Mouse (Mus musculus) lung, postnatal 14 days (tissue): ENCODE data around the gene Vav2.

ENCODE experiments used
- DNase-seq: peaks from one replicate; pipeline ENCODE4 v3.0.0; 2021

The Vav2 gene

DNA sequence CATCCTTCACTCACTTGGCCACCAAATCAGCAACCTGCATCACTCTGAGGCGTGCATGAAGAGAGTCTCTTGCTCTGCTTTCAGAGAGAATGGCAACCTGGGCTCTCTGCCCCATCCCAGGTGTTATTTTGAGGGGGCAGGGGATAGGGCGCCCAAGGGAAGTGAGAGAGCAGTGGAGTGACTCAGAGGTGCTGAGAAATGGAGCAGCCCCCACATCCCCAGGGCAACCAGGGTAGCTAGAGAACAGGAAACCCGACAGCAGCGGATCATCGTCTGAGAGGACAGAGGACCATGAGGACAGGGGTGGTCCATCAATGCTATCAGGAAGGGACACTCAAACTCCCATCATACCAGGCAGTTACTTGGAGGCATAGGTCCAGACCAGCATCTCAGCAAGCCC lies 19.9 kb downstream of the Vav2 start:
- DNase-seq: no peak

GRCm38 (mm10) chr2:27405094-27405884 lies 21.5 kb downstream of the Vav2 start:
- no peak for DNase-seq

DNA sequence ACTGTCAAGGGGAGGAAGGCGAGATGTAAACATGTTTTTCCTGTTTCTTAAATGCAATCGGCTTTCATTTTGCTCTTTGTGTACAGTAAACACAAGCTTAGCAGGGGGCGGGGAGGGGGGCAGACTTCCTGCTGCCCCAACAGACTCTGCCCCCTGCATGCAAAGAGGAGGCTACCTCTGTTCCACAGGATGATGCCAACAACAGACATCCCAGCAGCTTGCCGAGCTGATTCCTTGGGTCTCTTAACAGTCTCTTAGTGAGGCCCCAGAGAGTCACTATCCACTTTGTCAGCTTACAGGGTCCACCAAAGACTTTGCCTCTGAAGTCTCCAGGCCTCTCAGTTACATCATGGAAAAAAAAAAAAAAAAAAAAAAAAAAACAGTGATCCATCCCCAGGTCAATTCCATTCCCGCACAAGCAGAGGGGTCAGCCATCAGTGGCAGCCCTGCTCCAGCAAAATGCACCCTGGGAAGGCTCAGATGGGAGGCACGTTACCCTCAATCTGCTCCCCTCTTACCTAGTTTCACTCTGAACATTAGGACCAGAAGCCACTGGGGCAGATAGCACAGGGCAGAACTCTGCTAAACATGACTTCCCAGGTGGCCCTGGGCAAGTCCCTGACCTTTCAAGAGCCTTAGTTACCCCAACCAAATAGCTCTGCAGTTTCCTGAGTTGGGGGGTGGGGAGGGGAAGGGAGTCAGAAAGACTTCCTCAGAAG lies 22.3 kb downstream of the Vav2 start:
- no peak for DNase-seq

DNA sequence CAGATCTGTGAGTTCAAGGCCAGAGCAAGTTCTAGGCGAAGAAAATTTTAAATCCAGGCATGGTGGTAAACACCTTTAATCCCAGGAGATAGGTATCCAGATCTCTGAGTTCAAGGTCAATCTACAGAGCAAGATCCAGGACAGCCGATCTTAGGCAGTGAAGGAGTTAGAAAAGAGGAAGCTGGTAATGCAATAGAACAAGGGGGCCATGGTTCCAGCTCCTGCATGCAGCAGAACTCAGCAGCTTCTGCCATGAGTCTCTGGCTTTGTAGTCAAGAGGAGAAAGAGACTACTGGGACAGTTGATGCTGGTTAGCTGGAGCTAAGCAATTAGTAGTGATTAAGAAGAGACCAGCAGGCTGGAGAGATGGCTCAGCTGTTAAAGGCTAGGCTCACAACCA lies 25.3 kb downstream of the Vav2 start:
- DNase-seq: no peak

DNA sequence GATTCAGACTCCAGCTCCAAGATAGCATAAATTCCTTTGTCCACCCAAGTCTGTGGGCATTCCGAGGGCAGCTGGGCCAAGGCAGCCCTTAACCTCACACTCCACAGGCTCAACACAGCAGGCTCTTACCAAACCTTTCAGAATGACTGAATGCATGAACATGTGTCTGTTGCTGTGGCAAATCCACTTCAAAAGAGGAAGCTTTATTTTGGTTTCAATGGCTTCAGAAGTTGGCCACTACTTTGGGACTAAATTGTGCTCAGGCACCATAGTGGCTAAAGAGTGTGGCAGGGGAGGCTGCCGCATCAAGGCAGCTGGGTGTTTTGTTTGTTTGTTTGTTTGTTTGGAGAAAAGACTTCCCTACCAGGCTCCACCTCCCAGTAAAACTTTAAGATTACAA lies 26.8 kb downstream of the Vav2 start:
- no peak for DNase-seq

- no peak for DNase-seq
Measured at GRCm38 (mm10) chr2:27396656-27397440, 30.0 kb downstream of the Vav2 start.

GRCm38 (mm10) chr2:27394158-27394832 lies 32.5 kb downstream of the Vav2 start:
- no peak for DNase-seq

DNA sequence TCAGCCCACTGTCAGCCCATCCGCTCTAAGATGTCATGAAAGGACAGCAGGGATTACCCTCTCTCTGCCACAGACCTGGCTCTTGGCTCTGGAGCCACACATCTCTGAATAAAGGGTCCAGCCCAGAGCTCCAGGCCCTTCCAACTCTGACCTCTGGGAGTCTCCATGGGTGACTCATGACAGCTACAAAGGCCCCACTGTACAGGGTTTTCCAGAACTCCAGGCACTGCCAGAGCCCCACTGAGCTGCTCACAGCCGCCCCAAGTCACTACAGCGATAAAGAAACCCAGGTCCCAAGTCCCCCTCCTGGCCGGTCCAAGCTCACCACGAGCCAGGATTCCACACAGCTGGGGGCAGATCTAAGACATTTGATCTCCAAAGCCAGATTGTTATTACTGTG lies 34.6 kb downstream of the Vav2 start:
- DNase-seq: no peak

- DNase-seq: no peak
Measured at GRCm38 (mm10) chr2:27390775-27391174, 36.1 kb downstream of the Vav2 start.

DNA sequence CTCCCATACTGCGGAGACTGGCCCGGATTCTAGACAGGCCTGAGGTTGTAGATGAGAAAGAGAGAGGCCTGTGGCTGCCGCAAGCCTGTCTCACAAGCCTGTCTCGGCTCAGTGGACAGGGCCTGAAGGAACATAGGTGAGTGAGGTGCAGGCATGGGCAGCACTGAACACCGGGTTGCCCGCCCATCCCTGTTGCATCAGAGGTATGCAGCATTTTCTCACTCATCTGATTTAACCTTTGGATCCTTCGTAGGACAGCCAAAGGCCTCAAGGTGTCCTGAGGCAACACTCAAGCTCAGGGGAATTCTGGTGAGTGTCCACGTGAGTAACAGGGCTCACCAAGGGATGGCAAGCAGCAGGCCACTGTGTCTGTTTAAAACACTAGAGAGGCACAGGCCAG lies 36.5 kb downstream of the Vav2 start:
- DNase-seq: no peak

DNA sequence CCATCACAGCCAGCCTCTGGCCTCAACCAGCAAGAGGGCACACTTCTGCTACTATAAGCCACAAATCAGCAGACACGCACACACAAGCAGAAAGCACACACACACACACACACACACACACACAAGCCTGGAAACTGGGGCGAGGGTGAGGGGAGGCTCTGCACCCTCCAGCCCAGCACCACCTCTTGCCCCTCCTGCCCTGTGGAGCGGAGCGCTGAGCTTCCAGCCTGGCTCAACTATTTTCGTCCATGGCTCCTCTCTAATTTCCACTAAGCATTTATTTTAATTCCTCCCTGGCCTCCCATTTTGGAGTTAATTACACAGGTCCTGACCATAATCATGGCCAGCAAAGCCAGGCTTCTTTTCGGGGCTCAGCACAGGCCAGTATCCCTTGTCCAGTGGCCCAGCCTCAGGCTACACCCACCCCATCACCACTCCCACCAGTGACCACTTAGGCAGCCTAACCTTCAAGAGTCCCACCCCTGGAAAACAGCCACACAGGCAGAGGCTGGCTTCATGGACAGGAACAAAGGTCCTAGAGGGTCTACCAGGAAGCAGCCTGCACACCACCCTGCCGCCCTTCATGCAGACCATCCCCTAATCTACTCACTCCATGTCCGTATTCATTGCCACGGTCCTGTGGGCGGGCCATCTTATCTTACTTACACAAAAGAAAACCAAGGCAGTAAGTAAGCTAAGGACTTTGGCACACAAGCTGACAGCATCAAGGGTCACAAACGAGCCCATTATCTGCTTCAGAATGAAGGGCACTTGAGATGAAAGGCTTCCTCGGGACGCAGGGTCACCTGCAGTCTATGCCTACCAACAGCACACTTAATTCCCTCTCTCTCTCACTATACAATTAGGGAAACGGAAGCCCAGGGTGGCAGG lies 37.3 kb downstream of the Vav2 start:
- peak; percentile 44 for DNase-seq

DNA sequence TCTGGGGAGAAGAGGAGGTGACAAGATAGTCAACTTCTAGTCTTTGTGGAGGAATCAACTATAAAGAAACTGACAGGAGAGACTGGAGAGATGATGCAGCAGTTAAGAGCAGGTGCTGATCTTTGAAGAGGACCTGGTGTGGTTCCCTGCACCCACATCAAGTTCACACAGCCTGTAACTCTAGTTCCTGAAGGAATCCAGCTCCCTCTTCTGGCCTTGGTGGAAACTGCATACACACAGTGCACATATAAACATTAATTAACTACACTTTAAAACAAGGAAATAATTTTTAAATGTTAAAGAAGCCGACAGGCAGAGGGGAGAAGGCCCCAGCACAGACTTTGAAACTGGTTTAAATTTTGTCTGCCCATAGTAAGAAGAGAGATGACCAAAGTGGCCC lies 39.6 kb downstream of the Vav2 start:
- DNase-seq: no peak

DNA sequence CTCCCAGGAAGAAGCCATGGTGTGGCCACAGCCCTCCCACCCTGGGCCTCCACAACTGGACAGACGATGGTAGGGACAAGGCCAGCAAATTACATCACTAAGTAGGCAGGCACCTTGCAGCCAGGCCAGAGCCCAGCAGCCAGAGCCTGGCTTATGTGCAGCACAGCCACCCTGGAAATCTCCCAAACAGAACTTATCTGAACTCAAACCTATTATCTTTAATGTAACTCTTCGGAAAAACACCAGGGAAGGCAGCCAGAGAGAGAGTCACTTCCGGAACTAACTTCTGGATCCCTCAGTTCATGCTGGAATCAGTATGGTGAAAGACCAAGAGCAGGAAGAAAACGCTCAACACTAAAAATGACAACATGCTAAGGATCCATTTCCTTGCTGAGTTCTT lies 45.1 kb downstream of the Vav2 start:
- DNase-seq: peak; percentile 46

DNA sequence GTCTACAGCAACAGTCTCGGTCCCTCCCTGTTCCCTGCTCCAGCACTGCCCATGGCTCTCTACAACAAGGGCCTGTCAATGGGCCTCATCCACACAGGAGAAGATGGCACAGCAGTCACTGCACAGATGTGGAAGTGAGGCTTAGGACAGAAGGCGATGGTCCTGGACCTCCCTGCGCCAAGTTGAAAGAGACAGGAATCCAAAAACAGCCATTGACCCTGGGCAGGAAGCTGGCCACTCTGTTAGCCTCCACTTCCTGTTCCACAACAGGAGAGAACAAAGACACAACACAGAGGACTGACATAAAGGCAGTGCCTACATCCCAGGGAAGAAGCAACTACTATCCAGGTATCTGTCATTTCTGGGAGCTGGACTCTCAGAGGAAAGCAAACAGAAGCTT lies 45.6 kb downstream of the Vav2 start:
- DNase-seq: no peak

- DNase-seq: no peak
Measured at GRCm38 (mm10) chr2:27377876-27378275, 49.0 kb downstream of the Vav2 start.

DNA sequence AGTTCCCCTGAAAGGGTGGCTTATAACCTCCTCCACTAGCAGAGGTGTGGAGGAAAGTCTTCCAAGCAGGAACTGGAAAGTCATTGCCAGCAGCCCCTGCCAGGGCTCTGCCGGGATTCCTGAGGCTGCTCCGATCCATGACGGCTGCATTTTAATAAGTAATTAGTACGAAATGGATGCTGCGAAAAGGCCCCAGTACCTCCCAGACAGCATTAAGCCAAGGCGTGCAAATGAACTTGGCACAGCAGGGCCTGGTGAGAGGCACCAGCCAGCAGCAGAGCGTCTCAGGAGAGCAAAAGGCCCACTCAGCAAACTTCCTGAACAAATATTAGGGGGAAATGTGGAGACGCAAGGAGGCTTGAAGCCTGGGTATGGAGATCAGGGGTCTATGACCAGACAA lies 49.7 kb downstream of the Vav2 start:
- DNase-seq: no peak

DNA sequence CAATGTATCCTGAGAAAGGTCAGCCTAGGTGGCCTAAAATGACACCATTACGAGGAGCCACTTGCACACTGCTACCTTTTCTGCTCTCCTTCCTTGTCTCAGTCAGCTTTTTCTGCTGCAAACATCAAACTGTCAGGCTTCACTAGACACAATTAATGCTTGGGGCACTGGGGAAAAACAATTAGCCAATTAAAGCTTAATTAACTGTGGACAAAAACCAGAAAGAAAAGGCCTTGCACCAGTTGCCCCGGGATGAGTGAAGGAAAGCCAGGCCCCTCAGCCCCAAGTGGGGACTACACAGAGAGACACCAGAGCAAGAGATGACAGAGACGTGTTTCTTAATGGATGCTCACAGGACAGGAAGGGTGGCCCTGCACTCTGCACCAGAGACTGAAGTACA lies 51.7 kb downstream of the Vav2 start:
- no peak for DNase-seq

DNA sequence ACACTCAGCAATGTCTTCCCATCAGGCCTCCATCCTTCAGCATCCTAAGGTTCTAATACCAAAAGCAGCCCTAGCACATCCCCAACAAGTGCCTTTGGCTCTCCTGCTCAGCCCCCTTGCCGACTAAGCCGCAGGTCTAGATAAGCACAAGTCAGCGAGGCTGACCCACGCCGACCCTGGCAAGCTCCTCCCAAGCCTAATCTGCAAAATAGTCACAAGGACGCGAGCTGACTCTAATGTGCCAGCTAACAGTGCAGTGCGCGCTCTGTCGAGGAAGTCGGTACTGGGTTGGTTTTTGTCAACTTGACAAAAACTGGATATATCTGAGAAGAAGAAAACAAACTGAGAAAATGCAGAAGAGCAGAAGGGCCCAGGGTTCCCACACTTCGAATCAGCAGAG lies 53.5 kb downstream of the Vav2 start:
- DNase-seq: no peak

- no peak for DNase-seq
Measured at GRCm38 (mm10) chr2:27371450-27371849, 55.4 kb downstream of the Vav2 start.

GRCm38 (mm10) chr2:27368980-27369379 lies 57.9 kb downstream of the Vav2 start:
- peak; percentile 54 for DNase-seq

GRCm38 (mm10) chr2:27365296-27365695 lies 61.5 kb downstream of the Vav2 start:
- DNase-seq: no peak

DNA sequence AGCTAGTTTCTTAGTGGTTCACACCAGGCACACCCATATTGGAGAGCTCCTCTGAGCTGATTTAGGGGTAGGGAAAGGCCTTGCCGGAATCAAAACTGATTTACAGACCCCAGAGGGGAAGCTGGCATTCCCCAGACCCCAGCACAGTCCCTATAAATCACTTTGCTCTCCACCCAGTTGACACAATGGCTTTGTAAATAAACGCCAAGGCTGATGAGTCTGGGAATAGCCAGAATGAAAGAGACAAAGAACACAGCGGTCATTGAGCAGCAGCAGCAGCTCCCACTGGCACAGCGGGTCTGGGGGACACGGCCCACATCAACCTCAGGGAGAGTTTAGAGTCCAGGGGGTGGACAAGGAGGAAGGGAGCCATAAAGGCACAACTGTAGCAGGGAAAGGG lies 65.0 kb downstream of the Vav2 start:
- DNase-seq: no peak
